Mouse (Mus musculus) thymus, postnatal 4 days (tissue): ENCODE results near the gene Nup210l.

Source experiments
- DNase-seq: peaks from one replicate; pipeline ENCODE4 v3.0.0; 2021

The Nup210l gene

DNA sequence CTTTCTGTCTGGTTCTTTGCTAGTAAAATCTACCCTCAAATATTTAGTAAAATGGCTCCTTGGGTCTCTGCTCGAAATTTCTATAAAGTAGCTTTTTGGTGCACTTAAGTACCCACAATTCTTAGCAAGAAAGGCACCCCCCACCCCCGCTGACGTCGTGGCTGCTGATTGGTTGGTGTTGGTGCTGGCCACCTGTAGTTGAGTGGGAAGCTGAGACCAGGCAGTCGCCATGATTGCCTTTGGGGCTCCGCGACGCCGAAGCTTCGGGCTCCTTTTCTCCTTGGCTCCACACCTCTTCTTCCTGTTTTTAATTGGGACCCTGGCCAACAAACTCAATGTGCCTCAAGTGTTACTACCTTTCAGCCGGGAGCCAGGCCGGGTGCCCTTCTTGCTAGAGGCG, at the start of gene Nup210l:
TSS of gene Nup210l (plus strand) at position 195 of the 400 bp plus-strand sequence.
- no peak for DNase-seq

DNA sequence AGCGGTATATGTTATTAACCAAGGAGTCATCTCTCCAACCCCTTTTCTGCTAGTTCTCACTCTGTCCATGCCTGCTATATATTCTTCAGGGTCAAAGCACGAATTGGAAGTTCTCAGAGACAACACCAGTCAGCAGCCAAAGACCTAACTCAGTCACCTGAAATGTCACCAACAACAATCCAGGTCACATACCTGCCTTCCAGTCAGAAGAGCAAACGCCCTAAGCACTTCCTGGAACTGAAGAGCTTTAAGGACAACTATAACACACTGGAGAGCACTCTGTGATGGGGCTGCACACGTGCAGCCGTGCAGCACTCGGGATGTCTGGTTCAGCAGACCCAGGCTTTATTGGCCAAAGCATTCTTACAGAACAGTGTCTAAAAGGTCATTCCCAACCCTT, 42.4 kb upstream of the Nup210l start:
- no peak for DNase-seq

DNA sequence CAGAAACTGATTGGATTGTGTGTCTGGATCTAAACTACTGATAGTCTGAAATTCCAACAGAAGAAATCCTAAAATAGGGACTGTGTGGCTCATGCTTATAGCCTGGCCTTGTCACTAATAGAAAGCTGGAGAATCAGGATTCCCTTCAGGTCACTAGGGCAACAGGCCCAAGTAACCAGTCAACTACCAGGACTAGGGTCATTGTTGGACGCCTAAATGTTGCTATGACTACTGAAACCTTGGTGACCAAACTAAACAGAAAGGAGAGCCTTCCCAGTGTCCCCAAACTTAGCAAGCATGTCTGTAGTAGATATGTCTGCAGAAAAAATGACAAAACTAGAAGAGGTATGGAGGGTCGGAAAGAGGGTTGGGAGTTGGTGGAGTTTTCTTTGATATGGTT, 41.4 kb upstream of the Nup210l start:
- no peak for DNase-seq

GRCm38 (mm10) chr3:90064383-90064782, 39.5 kb upstream of the Nup210l start:
- DNase-seq = no peak

- DNase-seq = peak; percentile 75
These were observed 38.4 kb upstream of the Nup210l start for GRCm38 (mm10) chr3:90065553-90065952.

GRCm38 (mm10) chr3:90067851-90068250, 36.1 kb upstream of the Nup210l start:
- DNase-seq = no peak

- DNase-seq = no peak
These were observed 34.2 kb upstream of the Nup210l start for GRCm38 (mm10) chr3:90069688-90070087.

GRCm38 (mm10) chr3:90072294-90072693, 31.6 kb upstream of the Nup210l start, which contains the start of gene Tpm3:
Gene Tpm3, plus strand, starts transcription at chr3:90072649.
- no peak for DNase-seq

GRCm38 (mm10) chr3:90076921-90077716, 26.8 kb upstream of the Nup210l start:
- DNase-seq = peak; percentile 88

DNA sequence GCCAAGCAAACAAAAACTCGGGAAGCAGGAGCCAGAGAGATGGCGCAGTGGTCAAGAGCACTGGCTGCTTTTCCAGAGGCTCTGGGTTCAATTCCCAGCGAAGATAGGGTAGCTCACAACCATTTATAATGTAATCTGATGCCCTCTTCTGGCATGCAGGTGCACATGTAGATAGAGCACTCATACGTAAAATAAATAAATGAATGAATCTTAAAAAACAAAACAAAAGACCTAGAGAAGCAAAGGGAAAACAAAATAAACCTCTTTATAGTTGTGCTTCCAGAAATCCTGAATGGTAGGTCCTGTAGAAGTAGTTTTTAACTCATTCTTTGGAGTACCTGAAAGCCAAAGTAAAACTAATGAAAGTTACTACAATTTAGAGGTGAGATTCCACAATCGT, 25.7 kb upstream of the Nup210l start:
- DNase-seq = no peak

DNA sequence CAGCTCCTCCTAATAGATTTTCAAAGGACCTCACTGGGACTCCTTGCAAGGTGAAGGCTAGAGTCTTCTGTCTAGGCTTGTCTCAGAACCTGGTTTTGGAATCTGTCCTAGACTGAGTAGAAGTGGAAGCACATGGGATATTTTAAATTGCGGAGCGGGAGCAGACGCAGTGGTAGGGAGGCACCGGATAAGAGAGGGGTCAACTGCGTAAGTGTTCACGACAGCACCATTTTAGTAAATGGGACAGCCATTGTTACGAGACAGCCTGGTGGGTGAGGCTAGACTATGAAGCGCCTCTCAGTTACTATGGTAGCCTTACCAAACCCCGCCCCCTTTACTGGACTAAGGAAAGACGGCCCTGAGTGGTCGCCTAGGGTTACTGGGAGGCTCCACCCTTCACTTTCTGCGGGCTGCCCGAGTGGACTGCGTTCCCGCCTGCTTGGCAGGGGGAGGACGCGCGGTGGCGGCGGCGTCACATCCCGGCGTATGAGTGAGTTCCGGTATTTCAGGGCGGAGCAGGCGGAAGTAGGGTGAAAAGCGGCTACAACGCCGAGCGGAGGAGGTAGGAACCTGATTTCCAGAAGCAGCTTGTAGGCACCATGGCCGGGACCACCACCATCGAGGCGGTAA, 24.7 kb upstream of the Nup210l start:
- peak; percentile 87 for DNase-seq

- DNase-seq = peak; percentile 83
These were observed 24.0 kb upstream of the Nup210l start for GRCm38 (mm10) chr3:90079763-90080497.

- no peak for DNase-seq
These were observed 23.5 kb upstream of the Nup210l start for GRCm38 (mm10) chr3:90080498-90080863.

DNA sequence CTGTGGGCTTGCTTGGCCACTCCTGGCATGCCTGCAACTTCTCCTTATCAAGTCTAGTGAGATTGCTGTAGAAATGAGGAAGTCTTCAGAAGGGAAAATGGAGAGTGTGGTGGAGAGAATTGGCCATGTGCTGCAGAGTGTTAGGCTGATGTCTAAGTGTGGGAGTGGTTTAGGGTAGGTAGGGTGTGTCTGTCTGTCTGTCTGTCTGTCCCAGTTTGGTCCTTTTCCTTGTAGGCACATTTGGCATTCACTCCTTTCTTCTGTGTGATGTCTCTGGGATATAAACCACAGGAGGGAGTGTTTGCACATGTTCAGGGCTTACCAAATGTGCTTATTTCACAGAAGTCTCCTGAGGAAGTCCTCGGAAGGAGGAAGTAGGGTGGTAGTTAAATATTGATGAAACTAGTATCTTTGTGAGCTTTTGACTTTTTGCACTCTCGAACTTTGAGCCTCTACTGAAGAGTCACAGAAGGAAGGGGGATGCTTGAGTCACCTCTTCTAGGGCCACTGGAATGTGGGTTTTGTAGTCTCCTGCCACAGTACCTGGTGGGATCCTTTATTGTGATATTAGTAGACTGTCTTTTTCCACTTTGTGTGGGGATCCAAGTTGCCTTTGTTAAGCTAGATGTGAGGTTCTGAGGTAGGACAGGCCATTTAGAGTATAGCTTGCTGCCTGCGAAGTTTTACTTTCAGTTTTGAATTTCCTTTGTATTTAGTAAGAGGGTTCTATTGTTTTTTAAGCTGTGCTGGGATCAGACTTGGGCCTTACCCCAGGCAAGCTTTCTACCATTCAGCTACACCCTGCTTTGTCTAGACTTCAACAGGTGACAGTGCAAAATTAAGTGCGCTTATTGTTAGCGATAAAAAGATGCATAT, 22.3 kb upstream of the Nup210l start:
- no peak for DNase-seq

GRCm38 (mm10) chr3:90083034-90083433, 20.9 kb upstream of the Nup210l start:
- no peak for DNase-seq

- DNase-seq = no peak
These were observed 20.1 kb upstream of the Nup210l start for GRCm38 (mm10) chr3:90083698-90084324.

- DNase-seq = no peak
These were observed 19.1 kb upstream of the Nup210l start for GRCm38 (mm10) chr3:90084790-90085189.

GRCm38 (mm10) chr3:90085281-90085680, 18.7 kb upstream of the Nup210l start:
- no peak for DNase-seq

DNA sequence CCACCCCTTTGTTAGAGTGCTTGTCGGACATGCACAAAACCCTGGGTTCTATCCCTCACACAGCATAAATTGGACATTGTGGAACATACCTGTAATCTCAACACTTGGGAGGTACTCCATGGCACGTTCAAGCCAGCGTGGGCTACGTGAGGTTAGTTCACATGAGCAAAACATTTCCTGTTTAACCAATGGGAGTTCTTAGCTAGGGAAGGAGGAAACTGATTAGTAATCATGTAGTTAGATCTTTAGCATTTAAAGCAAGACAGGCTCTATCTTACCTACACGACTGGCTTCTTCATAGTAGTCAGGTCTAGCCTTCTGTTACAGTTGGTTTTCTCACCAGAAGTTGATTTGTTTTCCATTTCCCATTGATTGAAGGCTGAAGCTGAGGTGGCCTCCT, 17.9 kb upstream of the Nup210l start:
- no peak for DNase-seq

- DNase-seq = no peak
These were observed 15.3 kb upstream of the Nup210l start for GRCm38 (mm10) chr3:90088617-90089016.

- no peak for DNase-seq
These were observed 13.0 kb upstream of the Nup210l start for GRCm38 (mm10) chr3:90090892-90091291.

GRCm38 (mm10) chr3:90094453-90094852, 9.5 kb upstream of the Nup210l start:
- no peak for DNase-seq
